7 mouse cellular contexts compared by ENCODE assay signal in the genomic region with DNA sequence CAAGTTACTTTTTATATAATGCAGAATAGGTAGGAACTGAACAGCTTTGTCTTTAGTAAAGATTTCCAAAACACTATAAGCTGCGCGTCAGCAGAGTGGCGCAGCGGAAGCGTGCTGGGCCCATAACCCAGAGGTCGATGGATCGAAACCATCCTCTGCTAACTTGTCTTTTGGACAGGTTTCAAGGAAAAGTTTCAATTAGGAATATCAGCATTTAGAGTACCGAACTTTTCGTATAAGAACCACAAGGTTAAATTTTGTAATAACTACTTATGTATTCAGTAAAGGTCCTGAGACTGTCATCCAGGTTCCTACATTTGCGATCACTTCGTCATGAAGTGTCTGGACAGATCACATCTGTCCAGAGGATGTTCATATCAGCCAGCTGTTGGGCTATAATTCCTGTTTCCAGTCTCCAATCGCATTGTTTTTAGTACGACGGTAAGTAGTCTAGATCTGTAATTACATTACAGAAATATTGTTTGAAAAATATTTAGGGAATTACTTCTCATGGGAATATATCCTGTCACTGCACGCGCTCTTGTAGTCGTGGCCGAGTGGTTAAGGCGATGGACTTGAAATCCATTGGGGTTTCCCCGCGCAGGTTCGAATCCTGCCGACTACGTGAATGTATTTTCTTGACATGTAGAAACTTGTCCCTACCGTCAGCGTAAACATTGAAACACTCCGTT. TPM values are rescaled to one million over a fixed set of nuclear protein-coding genes. Genes with fewer than 3 reads are reported as not detected.
DNase-seq lines count a peak whose midpoint lies in the region; ATAC-seq lines count a peak whose summit lies in the region.

No protein-coding gene starts in this region.

- peak overlapping the region; percentile 81 for H3K27ac ChIP-seq in embryonic facial prominence, embryonic 14.5 days (replicated peaks; ENCODE audit: low read depth, low read length)
- H3K27ac ChIP-seq in limb, embryonic 12.5 days: peak overlapping the region; percentile 84
- H3K27ac ChIP-seq in midbrain, embryonic 14.5 days (replicated peaks; ENCODE audit: low read depth, low read length): no peak overlapping the region

- peak overlapping the region; percentile 62 for H3K9ac ChIP-seq in embryonic facial prominence, embryonic 14.5 days (ENCODE audit: low read depth, low read length)
- H3K9ac ChIP-seq in limb, embryonic 12.5 days (replicated peaks): 0 out of 2 replicates have a peak overlapping the region, but pooled peaks have one; percentile 37
- no peak overlapping the region for H3K9ac ChIP-seq in midbrain, embryonic 14.5 days (replicated peaks; ENCODE audit: low read length)

- peak overlapping the region; percentile 59 for H3K4me3 ChIP-seq in embryonic facial prominence, embryonic 14.5 days (ENCODE audit: low read depth, low read length)
- peak overlapping the region; percentile 48 for H3K4me3 ChIP-seq in limb, embryonic 12.5 days (replicated peaks)
- H3K4me3 ChIP-seq in midbrain, embryonic 14.5 days (replicated peaks; ENCODE audit: low read depth, low read length): peak overlapping the region; percentile 46

- H3K9me3 ChIP-seq in embryonic facial prominence, embryonic 14.5 days (ENCODE audit: control insufficient read depth, low read length): no peaks in the 10 kb centered on the region
- H3K9me3 ChIP-seq in limb, embryonic 12.5 days: no peaks in the 10 kb centered on the region
- no peaks in the 10 kb centered on the region for H3K9me3 ChIP-seq in midbrain, embryonic 14.5 days (ENCODE audit: control insufficient read depth, low read length)

- peak; percentile 85 to 92 for DNase-seq in adrenal gland, postnatal 36 days
- peak; percentile 89 for DNase-seq in embryonic facial prominence, embryonic 14.5 days (ENCODE audit: low spot score)
- DNase-seq in heart, adult 8-10 months (ENCODE audit: low spot score): peak; percentile 95
- peak; percentile 87 to 95 for DNase-seq in kidney, adult 8-10 months
- peak; percentile 90 for DNase-seq in midbrain, embryonic 14.5 days
- peak; percentile 78 to 87 for DNase-seq in spleen, adult 18-20 months

- H3K36me3 ChIP-seq in embryonic facial prominence, embryonic 14.5 days (ENCODE audit: control insufficient read depth, insufficient read depth, low read length): no peaks in the 10 kb centered on the region
- H3K36me3 ChIP-seq in limb, embryonic 12.5 days: no peaks in the 10 kb centered on the region
- no peaks in the 10 kb centered on the region for H3K36me3 ChIP-seq in midbrain, embryonic 14.5 days (ENCODE audit: control insufficient read depth, insufficient read depth, low read length)

- no peaks in the 10 kb centered on the region for H3K4me1 ChIP-seq in embryonic facial prominence, embryonic 14.5 days (ENCODE audit: control insufficient read depth, insufficient read depth, low read length)
- H3K4me1 ChIP-seq in limb, embryonic 12.5 days (replicated peaks): no peaks in the 10 kb centered on the region; the same call in 1 of the 2 replicates
- H3K4me1 ChIP-seq in midbrain, embryonic 14.5 days (ENCODE audit: control insufficient read depth, insufficient read depth, low read length): no peaks in the 10 kb centered on the region

- WGBS in embryonic facial prominence, embryonic 14.5 days: under 1% methylated on average over 27 of the region's 27 CpGs
- WGBS in limb, embryonic 12.5 days: under 1% methylated on average over 27 of the region's 27 CpGs
- under 1% methylated on average over 27 of the region's 27 CpGs for WGBS in midbrain, embryonic 14.5 days

- H3K27me3 ChIP-seq in embryonic facial prominence, embryonic 14.5 days (replicated peaks; ENCODE audit: control insufficient read depth, insufficient read depth, low read length): no peaks in the 10 kb centered on the region
- no peaks in the 10 kb centered on the region for H3K27me3 ChIP-seq in limb, embryonic 12.5 days
- H3K27me3 ChIP-seq in midbrain, embryonic 14.5 days (ENCODE audit: control insufficient read depth, insufficient read depth, low read length): no peaks in the 10 kb centered on the region

- H3K4me2 ChIP-seq in embryonic facial prominence, embryonic 14.5 days (ENCODE audit: low read depth, low read length): peak overlapping the region; percentile 95
- peak overlapping the region; percentile 75 for H3K4me2 ChIP-seq in limb, embryonic 12.5 days
- peak overlapping the region; percentile 85 for H3K4me2 ChIP-seq in midbrain, embryonic 14.5 days (ENCODE audit: low read length)

- ATAC-seq in embryonic facial prominence, embryonic 14.5 days (ENCODE audit: low read depth): peak; percentile 91
- ATAC-seq in limb, embryonic 12.5 days (ENCODE audit: insufficient number of reproducible peaks, insufficient read depth, low FRiP score, low TSS enrichment, low read depth): peak; percentile 76
- ATAC-seq in midbrain, embryonic 14.5 days (ENCODE audit: low FRiP score, low TSS enrichment): peak; percentile 91

RNA-seq across cellular contexts. Expression of gene Hist1h4h, which starts 13.1 kb away (rescaled TPM):
- total RNA-seq in adrenal gland, postnatal 36 days (2021): 100 to 1,000 TPM; 443 to 473 TPM
- polyA plus RNA-seq in embryonic facial prominence, embryonic 14.5 days (2014; fragmentation: Nextera tagmentation; extraction: Ambion mirVana): 5.1 and 5.6 TPM in 2 replicates
- total RNA-seq in heart, adult 8-10 months (2022): 100 to 1,000 TPM; 231 to 254 (median 246) TPM
- 6.0 and 9.0 TPM in 2 replicates for polyA plus RNA-seq in limb, embryonic 12.5 days (2016; fragmentation: Nextera tagmentation; extraction: Ambion mirVana)
- polyA plus RNA-seq in midbrain, embryonic 14.5 days (2014; fragmentation: Nextera tagmentation; extraction: Ambion mirVana): 4.1 and 6.4 TPM in 2 replicates

RNA-seq across cellular contexts. Expression of gene Hist1h2af, which starts 16.0 kb away (rescaled TPM):
- total RNA-seq in adrenal gland, postnatal 36 days (2021): 10 to 100 TPM; 49.7 to 55.2 TPM
- 5.2 and 7.0 TPM in 2 replicates for polyA plus RNA-seq in embryonic facial prominence, embryonic 14.5 days (2014; fragmentation: Nextera tagmentation; extraction: Ambion mirVana)
- 10 to 100 TPM in 1 of 4 experiments, 1 to 10 TPM in 3; 2.4 to 17.9 (median 5.5) TPM for total RNA-seq in heart, adult 8-10 months (2022)
- polyA plus RNA-seq in limb, embryonic 12.5 days (2016; fragmentation: Nextera tagmentation; extraction: Ambion mirVana): 9.8 and 16.3 TPM in 2 replicates
- polyA plus RNA-seq in midbrain, embryonic 14.5 days (2014; fragmentation: Nextera tagmentation; extraction: Ambion mirVana): 3.4 and 4.6 TPM in 2 replicates

RNA-seq across cellular contexts. Expression of gene Hist1h3g, which starts 17.5 kb away (rescaled TPM):
- total RNA-seq in adrenal gland, postnatal 36 days (2021): 10 to 100 TPM; 13.9 to 17.7 TPM
- 3.7 and 4.1 TPM in 2 replicates for polyA plus RNA-seq in embryonic facial prominence, embryonic 14.5 days (2014; fragmentation: Nextera tagmentation; extraction: Ambion mirVana)
- total RNA-seq in heart, adult 8-10 months (2022): 1 to 10 TPM; 3.4 to 5.0 (median 3.8) TPM
- 10.5 and 17.3 TPM in 2 replicates for polyA plus RNA-seq in limb, embryonic 12.5 days (2016; fragmentation: Nextera tagmentation; extraction: Ambion mirVana)
- 0.77 and 1.4 TPM in 2 replicates for polyA plus RNA-seq in midbrain, embryonic 14.5 days (2014; fragmentation: Nextera tagmentation; extraction: Ambion mirVana)

RNA-seq across cellular contexts. Expression of gene Hist1h2bh, which starts 25.4 kb away (rescaled TPM):
- 1 to 10 TPM; 4.2 to 4.7 TPM for total RNA-seq in adrenal gland, postnatal 36 days (2021)
- polyA plus RNA-seq in embryonic facial prominence, embryonic 14.5 days (2014; fragmentation: Nextera tagmentation; extraction: Ambion mirVana): 0.76 and 0.77 TPM in 2 replicates
- total RNA-seq in heart, adult 8-10 months (2022): 1 to 10 TPM in 2 of 4 experiments, under 1 TPM in 2; 0.91 to 1.3 (median 1.1) TPM
- 1.4 TPM in 2 replicates for polyA plus RNA-seq in limb, embryonic 12.5 days (2016; fragmentation: Nextera tagmentation; extraction: Ambion mirVana)
- 0.13 and 0.30 TPM in 2 replicates for polyA plus RNA-seq in midbrain, embryonic 14.5 days (2014; fragmentation: Nextera tagmentation; extraction: Ambion mirVana)

RNA-seq across cellular contexts. Expression of gene Hist1h3f, which starts 26.1 kb away (rescaled TPM):
- 10 to 100 TPM; 23.4 to 24.4 TPM for total RNA-seq in adrenal gland, postnatal 36 days (2021)
- 0.71 and 1.0 TPM in 2 replicates for polyA plus RNA-seq in embryonic facial prominence, embryonic 14.5 days (2014; fragmentation: Nextera tagmentation; extraction: Ambion mirVana)
- 1 to 10 TPM; 4.6 to 6.3 (median 5.7) TPM for total RNA-seq in heart, adult 8-10 months (2022)
- polyA plus RNA-seq in limb, embryonic 12.5 days (2016; fragmentation: Nextera tagmentation; extraction: Ambion mirVana): 2.1 and 3.2 TPM in 2 replicates
- polyA plus RNA-seq in midbrain, embryonic 14.5 days (2014; fragmentation: Nextera tagmentation; extraction: Ambion mirVana): 0.32 and 0.47 TPM in 2 replicates
